Comparison of ENCODE assay signal across 23 mouse cellular contexts in the genomic region with DNA sequence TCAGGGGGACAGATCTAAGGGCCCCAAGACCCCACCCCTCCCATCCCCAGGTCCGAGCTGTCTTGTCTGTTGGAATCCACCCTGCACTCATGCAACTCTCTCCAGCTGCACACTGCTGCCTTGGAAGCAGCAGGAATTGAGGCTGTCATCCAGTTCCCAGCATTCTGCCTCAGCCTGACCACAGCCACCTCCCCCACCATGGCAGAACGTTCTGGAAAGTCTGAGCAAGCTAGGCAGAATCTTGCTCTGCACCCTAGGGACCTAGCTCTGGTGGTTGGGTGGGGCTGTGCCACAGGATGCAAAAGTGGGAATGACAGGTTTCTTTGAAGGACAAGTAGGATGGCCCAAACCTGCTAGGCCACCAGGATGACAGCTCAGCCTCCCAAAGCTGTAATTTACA. TPM values are rescaled to one million over a fixed set of nuclear protein-coding genes. Genes with fewer than 3 reads are reported as not detected.
DNase-seq lines count a peak whose midpoint lies in the region; ATAC-seq lines count a peak whose summit lies in the region.
"Had no signal": no experiment of that assay in that cellular context is flagged by ENCODE, and none has a peak within 500 bp of the region (broad histone marks: within the 10 kb centered on the region; RNA-seq: fewer than 3 reads in every experiment).

No protein-coding gene starts in this region.

- WGBS in heart, embryonic 13.5 days, result 58% methylated on average over 2 of the region's 2 CpGs
- 59% methylated on average over 2 of the region's 2 CpGs for WGBS in stomach, embryonic 16.5 days

- no peak overlapping the region for H3K4me3 ChIP-seq in heart, embryonic 13.5 days
- H3K4me3 ChIP-seq in megakaryocyte, embryonic 14.5 days (replicated peaks), result peak overlapping the region; percentile 83
- no peak overlapping the region for H3K4me3 ChIP-seq in stomach, embryonic 16.5 days (replicated peaks; ENCODE audit: low read length)
- H3K4me3 ChIP-seq: embryonic facial prominence, embryonic 12.5 days; hindbrain, embryonic 13.5 days; midbrain, embryonic 10.5 days; neural tube, embryonic 12.5 days had no signal

- H3K27ac ChIP-seq in heart, embryonic 13.5 days (replicated peaks), result peak overlapping the region; percentile 68
- peak overlapping the region; percentile 64 for H3K27ac ChIP-seq in stomach, embryonic 16.5 days (ENCODE audit: low read length)
- H3K27ac ChIP-seq: embryonic facial prominence, embryonic 12.5 days; midbrain, embryonic 10.5 days; neural tube, embryonic 12.5 days had no signal

- no peak overlapping the region for H3K4me2 ChIP-seq in heart, embryonic 13.5 days
- no peak overlapping the region for H3K4me2 ChIP-seq in stomach, embryonic 16.5 days (ENCODE audit: low read depth, low read length)
- H3K4me2 ChIP-seq: embryonic facial prominence, embryonic 12.5 days; hindbrain, embryonic 13.5 days; neural tube, embryonic 12.5 days had no signal

- no peaks in the 10 kb centered on the region for H3K9me3 ChIP-seq in heart, embryonic 13.5 days
- no peaks in the 10 kb centered on the region for H3K9me3 ChIP-seq in megakaryocyte, embryonic 14.5 days
- H3K9me3 ChIP-seq in stomach, embryonic 16.5 days (replicated peaks; ENCODE audit: control insufficient read depth, low read length), result no peaks in the 10 kb centered on the region
- H3K9me3 ChIP-seq: embryonic facial prominence, embryonic 12.5 days; hindbrain, embryonic 13.5 days; midbrain, embryonic 10.5 days; neural tube, embryonic 12.5 days had no signal

- no peak for ATAC-seq in heart, embryonic 13.5 days (ENCODE audit: extremely low read depth, insufficient number of reproducible peaks, low FRiP score, low TSS enrichment)
- ATAC-seq in megakaryocyte, adult 5-6 weeks (ENCODE audit: poor library complexity, severe bottlenecking), result no peak
- no peak for ATAC-seq in stomach, embryonic 16.5 days (ENCODE audit: insufficient read depth, low FRiP score)
- ATAC-seq: forebrain, embryonic 14.5 days; inflammation-experienced regulatory T-cells, adult 6 months had no signal

- H3K4me1 ChIP-seq in heart, embryonic 13.5 days, result peaks cover 81% of the 10 kb centered on the region
- peaks cover 100% of the 10 kb centered on the region for H3K4me1 ChIP-seq in megakaryocyte, embryonic 14.5 days
- H3K4me1 ChIP-seq in stomach, embryonic 16.5 days (ENCODE audit: control insufficient read depth, insufficient read depth, low read length), result peaks cover 7% of the 10 kb centered on the region
- H3K4me1 ChIP-seq: embryonic facial prominence, embryonic 12.5 days had no signal

- H3K9ac ChIP-seq in heart, embryonic 13.5 days, result peak overlapping the region; percentile 47; the same call in 1 of the 2 replicates
- peak overlapping the region; percentile 18; the same call in 1 of the 2 replicates for H3K9ac ChIP-seq in stomach, embryonic 16.5 days (ENCODE audit: low read length)
- H3K9ac ChIP-seq: embryonic facial prominence, embryonic 12.5 days; hindbrain, embryonic 13.5 days; neural tube, embryonic 12.5 days had no signal

- no peaks in the 10 kb centered on the region for H3K27me3 ChIP-seq in heart, embryonic 13.5 days (replicated peaks)
- no peaks in the 10 kb centered on the region for H3K27me3 ChIP-seq in megakaryocyte, embryonic 14.5 days (replicated peaks)
- no peaks in the 10 kb centered on the region for H3K27me3 ChIP-seq in stomach, embryonic 16.5 days (ENCODE audit: control insufficient read depth, insufficient read depth, low read length)
- H3K27me3 ChIP-seq: embryonic facial prominence, embryonic 12.5 days; hindbrain, embryonic 13.5 days; neural tube, embryonic 12.5 days had no signal

- H3K36me3 ChIP-seq in heart, embryonic 13.5 days, result peaks cover 40% of the 10 kb centered on the region
- H3K36me3 ChIP-seq in megakaryocyte, embryonic 14.5 days (replicated peaks; ENCODE audit: low read length), result peaks cover 99% of the 10 kb centered on the region
- H3K36me3 ChIP-seq in stomach, embryonic 16.5 days (ENCODE audit: control insufficient read depth, insufficient read depth, low read length), result no peaks in the 10 kb centered on the region; the same call in 1 of the 2 replicates

- peak; percentile 31 for DNase-seq in cerebellum, adult 9-11 months
- DNase-seq in cerebellum, adult 8-10 months, result no peak
- DNase-seq in heart, adult 18-20 months, result no peak
- DNase-seq in urinary bladder, postnatal 36 days (ENCODE audit: low spot score in 2 of 2), result no peak
- DNase-seq: adrenal gland, adult 8-10 months; B cell, adult 2 months; kidney, adult 8-10 months; kidney, postnatal 25 days; lung, adult 2 months; thymus, postnatal 25 days had no signal

RNA-seq across cellular contexts. Expression of gene Sh3gl1, which starts 12.0 kb away (rescaled TPM):
- 85.0 and 87.6 TPM in 2 replicates for polyA plus RNA-seq in heart, embryonic 13.5 days (2015; fragmentation: Nextera tagmentation; extraction: Ambion mirVana)
- 10 to 100 TPM; 11.7 to 13.7 TPM for total RNA-seq in heart, adult 18-20 months (2021)
- polyA plus RNA-seq in megakaryocyte, embryonic 14.5 days (2012; ENCODE audit: insufficient read depth, low replicate concordance), result 115 and 286 TPM in 2 replicates
- total RNA-seq in megakaryocyte, adult 5-6 weeks (2015), result 21.7 and 22.3 TPM in 2 replicates
- 28.4 and 35.0 TPM in 2 replicates for total RNA-seq in megakaryocyte, adult 5-6 weeks (2017)
- 145 and 154 TPM in 2 replicates for polyA plus RNA-seq in stomach, embryonic 16.5 days (2015; fragmentation: Nextera tagmentation; extraction: Ambion mirVana)

RNA-seq across cellular contexts. Expression of gene Chaf1a, which starts 15.8 kb away (rescaled TPM):
- 14.1 and 14.2 TPM in 2 replicates for polyA plus RNA-seq in heart, embryonic 13.5 days (2015; fragmentation: Nextera tagmentation; extraction: Ambion mirVana)
- 1 to 10 TPM; 1.1 to 1.3 TPM for total RNA-seq in heart, adult 18-20 months (2021)
- 17.0 and 33.8 TPM in 2 replicates for polyA plus RNA-seq in megakaryocyte, embryonic 14.5 days (2012; ENCODE audit: insufficient read depth, low replicate concordance)
- 8.1 and 9.6 TPM in 2 replicates for total RNA-seq in megakaryocyte, adult 5-6 weeks (2015)
- total RNA-seq in megakaryocyte, adult 5-6 weeks (2017), result 18.3 and 22.2 TPM in 2 replicates
- polyA plus RNA-seq in stomach, embryonic 16.5 days (2015; fragmentation: Nextera tagmentation; extraction: Ambion mirVana), result 16.3 and 17.8 TPM in 2 replicates

RNA-seq across cellular contexts. Expression of gene Mpnd, which starts 19.0 kb away (rescaled TPM):
- 62.1 and 68.1 TPM in 2 replicates for polyA plus RNA-seq in heart, embryonic 13.5 days (2015; fragmentation: Nextera tagmentation; extraction: Ambion mirVana)
- total RNA-seq in heart, adult 18-20 months (2021), result 10 to 100 TPM; 59.7 to 60.5 TPM
- polyA plus RNA-seq in megakaryocyte, embryonic 14.5 days (2012; ENCODE audit: insufficient read depth, low replicate concordance), result 4.4 and 22.7 TPM in 2 replicates
- total RNA-seq in megakaryocyte, adult 5-6 weeks (2015), result 23.2 and 28.6 TPM in 2 replicates
- total RNA-seq in megakaryocyte, adult 5-6 weeks (2017), result 95.5 and 112 TPM in 2 replicates
- 52.0 and 60.7 TPM in 2 replicates for polyA plus RNA-seq in stomach, embryonic 16.5 days (2015; fragmentation: Nextera tagmentation; extraction: Ambion mirVana)

RNA-seq across cellular contexts. Expression of gene Stap2, which starts 19.1 kb away (rescaled TPM):
- polyA plus RNA-seq in heart, embryonic 13.5 days (2015; fragmentation: Nextera tagmentation; extraction: Ambion mirVana), result 11.9 and 14.6 TPM in 2 replicates
- 10 to 100 TPM; 12.3 to 12.9 TPM for total RNA-seq in heart, adult 18-20 months (2021)
- 0.21 TPM in 1 of 2 replicates, not detected in the other for polyA plus RNA-seq in megakaryocyte, embryonic 14.5 days (2012; ENCODE audit: insufficient read depth, low replicate concordance)
- 0.25 and 0.62 TPM in 2 replicates for total RNA-seq in megakaryocyte, adult 5-6 weeks (2015)
- total RNA-seq in megakaryocyte, adult 5-6 weeks (2017), result 0.22 and 0.24 TPM in 2 replicates
- polyA plus RNA-seq in stomach, embryonic 16.5 days (2015; fragmentation: Nextera tagmentation; extraction: Ambion mirVana), result 41.2 and 53.7 TPM in 2 replicates
- total RNA-seq: monocyte, adult 5-6 weeks had no signal

RNA-seq across cellular contexts. Expression of gene Fsd1, which starts 38.2 kb away (rescaled TPM):
- 4.5 and 5.0 TPM in 2 replicates for polyA plus RNA-seq in heart, embryonic 13.5 days (2015; fragmentation: Nextera tagmentation; extraction: Ambion mirVana)
- total RNA-seq in heart, adult 18-20 months (2021), result not detected
- polyA plus RNA-seq in megakaryocyte, embryonic 14.5 days (2012; ENCODE audit: insufficient read depth, low replicate concordance), result not detected in 2 replicates
- not detected in 2 replicates for total RNA-seq in megakaryocyte, adult 5-6 weeks (2015)
- total RNA-seq in megakaryocyte, adult 5-6 weeks (2017), result not detected in 2 replicates
- polyA plus RNA-seq in stomach, embryonic 16.5 days (2015; fragmentation: Nextera tagmentation; extraction: Ambion mirVana), result 9.9 and 13.9 TPM in 2 replicates
- total RNA-seq: gastrocnemius, postnatal 36 days; liver, adult 2 months; monocyte, adult 5-6 weeks had no signal
- polyA plus RNA-seq: liver, adult 2 months had no signal
